Mouse (Mus musculus) urinary bladder, postnatal 36 days (tissue): ENCODE results near the gene Gng7.
"Not testable (repeated sequence)": the region's sequence is repeated elsewhere in the genome, so short reads cannot be mapped to it uniquely, and the experiment has no call there.

Experiments used
- DNase-seq, 2 experiments: peaks; one replicate each; pipeline ENCODE4 v3.0.0; 2022; ENCODE audit warnings: low spot score in 2 of 2, mixed read lengths in 1 of 2

The Gng7 gene

GRCm38 (mm10) chr10:80995091-80995632 lies 19.6 kb downstream of the Gng7 start:
- DNase-seq: peak; percentile 60 to 78

GRCm38 (mm10) chr10:80994621-80995020 lies 20.1 kb downstream of the Gng7 start:
- no peak for DNase-seq

- no peak for DNase-seq
Measured at GRCm38 (mm10) chr10:80993276-80993675, 21.5 kb downstream of the Gng7 start.

- no peak for DNase-seq
Measured at GRCm38 (mm10) chr10:80991945-80992344, 22.8 kb downstream of the Gng7 start.

GRCm38 (mm10) chr10:80991007-80991406 lies 23.7 kb downstream of the Gng7 start:
- no peak for DNase-seq

GRCm38 (mm10) chr10:80990406-80990805 lies 24.3 kb downstream of the Gng7 start:
- no peak for DNase-seq

GRCm38 (mm10) chr10:80989854-80990253 lies 24.9 kb downstream of the Gng7 start:
- not testable (repeated sequence) for DNase-seq

GRCm38 (mm10) chr10:80989446-80989845 lies 25.3 kb downstream of the Gng7 start:
- DNase-seq: no peak

- peak; percentile 74 to 86 for DNase-seq
Measured at GRCm38 (mm10) chr10:80987709-80988441, 26.9 kb downstream of the Gng7 start.

GRCm38 (mm10) chr10:80986754-80987153 lies 28.0 kb downstream of the Gng7 start:
- no peak for DNase-seq

- no peak for DNase-seq
Measured at GRCm38 (mm10) chr10:80985970-80986701, 28.6 kb downstream of the Gng7 start.

- DNase-seq: peak in 1 of 2 experiments; percentile 36
Measured at GRCm38 (mm10) chr10:80985241-80985969, 29.3 kb downstream of the Gng7 start.

GRCm38 (mm10) chr10:80984223-80984622 lies 30.5 kb downstream of the Gng7 start:
- no peak for DNase-seq

- DNase-seq: no peak
Measured at GRCm38 (mm10) chr10:80982381-80982780, 32.4 kb downstream of the Gng7 start.

GRCm38 (mm10) chr10:80981564-80982112 lies 33.1 kb downstream of the Gng7 start:
- DNase-seq: no peak

- no peak for DNase-seq
Measured at GRCm38 (mm10) chr10:80975478-80975877, 39.3 kb downstream of the Gng7 start.

GRCm38 (mm10) chr10:80973722-80974121 lies 41.0 kb downstream of the Gng7 start:
- no peak for DNase-seq

- DNase-seq: no peak
Measured at GRCm38 (mm10) chr10:80972071-80972987, 42.4 kb downstream of the Gng7 start.

- DNase-seq: no peak
Measured at GRCm38 (mm10) chr10:80971533-80971932, 43.2 kb downstream of the Gng7 start.

GRCm38 (mm10) chr10:80970159-80970558 lies 44.6 kb downstream of the Gng7 start:
- DNase-seq: no peak

GRCm38 (mm10) chr10:80969298-80969697 lies 45.4 kb downstream of the Gng7 start:
- no peak for DNase-seq
